Mouse (Mus musculus) adrenal gland, adult 2 months (tissue): ENCODE results near the gene Dhx16. TPM values are rescaled to one million over a fixed set of nuclear protein-coding genes. Genes with fewer than 3 reads are reported as not detected.

ENCODE experiments used
- DNase-seq: peaks from one replicate; pipeline ENCODE4 v3.0.0; 2021
- polyA plus RNA-seq: library from polyadenylated mRNA; depleted of rRNA; stranded (reverse); fragments of >200 nt; gene quantifications from 2 replicates; pipeline ENCODE4 v1.2.3, GENCODE M21; 2012
- total RNA-seq, 2 experiments: library from RNA; stranded (reverse); gene quantifications; 2 replicates each; pipeline ENCODE4 v1.2.3; 2021

Gene Dhx16
- total and polyA plus RNA-seq, 3 experiments: 40.5 to 46.2 (median 46.1) TPM

DNA sequence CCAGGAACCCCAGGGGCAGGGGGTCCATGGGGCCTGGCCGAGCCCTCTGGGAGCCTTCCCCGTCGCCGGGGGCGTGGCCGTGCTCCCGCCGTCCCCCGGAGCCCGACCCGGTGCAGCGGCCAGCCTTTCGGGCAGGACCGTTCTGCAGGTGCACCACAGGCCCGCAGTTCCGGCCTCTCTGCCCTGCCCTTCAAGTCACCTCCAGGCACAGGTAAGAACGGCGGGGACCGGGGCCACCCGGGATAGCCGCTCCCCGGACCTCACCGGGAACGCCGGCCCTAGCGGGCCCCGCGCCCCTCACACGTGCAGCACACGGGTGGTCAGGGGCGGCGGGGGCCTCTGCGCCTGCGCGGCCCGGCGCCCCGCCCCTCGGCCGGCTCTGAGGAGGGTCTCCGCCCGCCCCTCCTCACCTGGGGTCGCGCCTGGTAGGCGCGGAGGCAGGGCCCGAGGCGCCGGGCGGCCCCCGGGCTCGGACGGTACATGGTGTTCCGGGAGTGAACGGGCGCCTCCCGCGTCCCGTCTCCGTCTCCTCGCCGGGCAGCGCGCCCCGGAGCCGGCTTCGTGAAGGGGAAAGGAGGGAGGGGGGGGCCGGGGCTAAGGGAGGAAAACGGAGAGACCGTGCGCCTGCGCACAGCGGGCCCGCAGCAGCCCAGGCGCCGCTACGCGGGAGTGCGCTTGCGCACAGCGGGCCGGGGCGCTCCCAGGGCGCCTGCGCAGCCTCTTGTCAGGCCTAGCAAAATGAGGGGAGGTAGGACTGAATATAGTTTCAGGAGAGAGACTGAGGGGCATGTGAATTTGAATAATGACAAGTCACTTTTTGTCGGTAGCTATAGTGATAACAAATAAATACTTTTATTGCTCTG is 17.4 kb downstream of the Dhx16 start, which contains the start of gene 2310061I04Rik:
Gene 2310061I04Rik (minus strand): TSS at position 651 of the 863 bp plus-strand sequence.
- peak; percentile 96 for DNase-seq

DNA sequence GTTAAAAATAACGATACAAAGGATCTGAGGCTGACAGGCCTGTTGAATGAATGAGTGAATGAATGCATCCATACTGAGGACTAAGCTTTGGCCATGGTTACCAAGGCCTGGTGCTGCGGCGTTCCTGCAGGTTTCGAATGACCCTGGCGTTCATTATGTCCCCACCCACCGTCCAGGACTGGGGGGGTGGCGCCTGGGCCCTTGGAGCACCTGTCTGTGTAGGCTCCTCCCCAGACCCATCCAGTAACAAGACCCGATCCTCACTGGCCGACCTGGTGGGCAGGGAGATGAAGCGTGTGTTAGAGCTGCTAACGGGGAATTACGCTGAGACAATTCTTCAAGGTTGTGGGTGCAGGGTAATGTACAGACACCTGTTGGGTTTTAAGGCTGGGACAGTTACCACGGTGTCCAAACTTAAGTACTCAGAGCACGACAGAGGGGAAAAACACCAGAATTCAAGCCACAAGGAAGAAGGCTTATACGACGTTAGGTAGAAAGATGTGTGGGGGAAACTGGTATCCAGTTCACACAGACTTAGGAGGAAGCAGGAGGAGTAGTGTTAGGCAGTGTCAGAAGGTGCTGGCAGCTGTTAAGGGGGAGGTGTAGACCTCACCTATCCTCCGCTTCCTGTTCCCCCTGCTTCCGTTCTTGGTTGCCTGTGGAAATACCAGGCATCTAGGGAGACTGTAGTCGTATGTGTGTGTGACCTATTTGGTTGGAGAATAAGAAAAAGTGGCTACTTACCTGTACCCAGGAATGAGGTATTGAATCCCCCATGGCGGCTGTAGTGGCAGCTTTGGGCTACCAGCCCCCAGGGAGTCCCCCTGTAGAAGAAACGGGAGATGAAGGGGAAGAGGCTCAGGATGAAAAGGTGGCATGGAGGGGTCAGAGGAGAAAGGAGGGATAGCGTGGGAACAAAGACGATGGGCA is 18.3 kb downstream of the Dhx16 start:
- DNase-seq: no peak

DNA sequence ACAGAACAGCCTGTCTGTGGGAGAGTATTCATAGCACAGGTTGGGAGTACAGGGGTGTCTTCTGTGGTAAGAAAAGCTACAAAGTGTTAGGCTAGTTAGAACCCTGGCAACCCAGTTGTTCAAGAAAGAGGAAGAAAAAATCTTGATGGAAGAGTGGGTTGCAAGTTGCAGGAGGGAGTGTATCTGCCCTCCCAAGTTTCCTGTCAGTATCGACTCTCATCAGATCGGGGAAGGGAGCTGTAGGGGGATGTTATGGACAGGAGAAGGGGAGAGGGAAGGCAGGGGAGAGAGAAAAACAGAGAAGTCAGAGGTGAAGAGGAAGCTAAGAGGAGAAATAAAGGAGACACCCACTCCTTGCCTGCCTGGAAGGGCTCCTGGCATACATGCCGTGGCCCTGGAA is 21.0 kb downstream of the Dhx16 start:
- no peak for DNase-seq

DNA sequence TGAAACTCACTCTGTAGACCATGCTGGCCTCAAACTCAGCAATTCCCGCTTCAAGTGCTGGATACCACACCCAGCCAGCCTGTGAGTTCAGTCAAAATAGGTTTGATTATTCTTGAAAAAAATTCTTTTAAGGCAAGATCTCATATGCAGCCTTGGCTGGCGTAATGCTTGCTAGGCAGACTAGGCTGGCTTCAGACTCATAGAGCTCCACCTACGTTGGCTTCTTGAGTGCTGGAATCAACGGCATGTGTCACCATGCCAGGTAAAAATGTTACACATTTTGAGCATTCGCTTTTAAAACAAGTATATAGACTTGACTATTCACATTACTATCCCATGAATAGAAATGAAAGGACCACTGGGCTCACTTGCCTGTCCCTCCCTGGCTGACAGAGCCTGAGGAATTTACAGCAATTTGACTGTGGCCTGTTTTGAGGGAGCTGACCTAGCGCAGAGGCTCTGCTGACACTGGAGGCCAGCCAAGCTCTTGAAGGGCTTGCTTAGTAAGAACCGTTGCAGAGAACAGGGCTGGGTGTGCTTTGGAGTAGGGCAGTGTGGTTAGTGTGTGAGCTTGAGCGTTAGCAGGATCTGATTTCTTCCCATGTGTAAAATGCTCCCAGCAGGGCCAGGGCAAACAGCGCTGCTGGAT is 23.8 kb downstream of the Dhx16 start:
- DNase-seq: peak; percentile 43

DNA sequence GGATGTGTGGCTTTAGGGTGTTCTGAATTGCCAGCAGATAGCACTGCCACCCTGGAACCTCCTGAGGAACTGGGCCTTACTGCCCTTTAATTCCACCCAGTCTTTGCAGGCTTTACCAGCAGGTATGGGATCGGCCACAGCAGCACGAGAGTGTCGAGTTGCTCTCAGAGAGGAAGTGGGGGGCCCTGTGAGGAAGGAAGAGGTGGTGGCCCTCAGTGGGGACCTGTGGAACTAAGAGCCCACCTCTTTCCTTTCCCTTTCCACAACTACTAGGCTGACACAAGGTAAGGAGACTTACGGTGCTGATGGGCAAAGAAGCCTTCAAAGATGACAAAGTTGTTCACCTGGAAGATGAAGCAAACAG is 24.4 kb downstream of the Dhx16 start:
- DNase-seq: no peak

DNA sequence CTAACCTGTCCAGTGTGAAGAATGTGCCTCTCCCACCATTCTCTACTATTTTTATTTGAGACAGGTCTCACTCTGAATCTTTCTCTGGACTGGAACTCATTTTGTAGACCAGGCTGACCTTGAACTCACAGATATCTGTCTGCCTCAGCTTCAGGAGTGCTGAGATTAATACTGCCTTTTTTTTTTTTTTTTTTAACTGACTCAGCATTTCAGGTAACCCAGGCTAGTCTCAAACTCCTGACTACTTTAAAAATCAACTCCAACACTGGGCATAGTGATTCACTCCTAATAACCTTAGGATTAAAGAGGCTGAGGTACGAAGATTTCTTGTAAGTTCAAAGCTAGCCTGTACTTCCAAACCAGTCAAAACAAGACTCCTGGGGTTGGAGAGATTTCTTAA is 26.0 kb downstream of the Dhx16 start:
- no peak for DNase-seq

DNA sequence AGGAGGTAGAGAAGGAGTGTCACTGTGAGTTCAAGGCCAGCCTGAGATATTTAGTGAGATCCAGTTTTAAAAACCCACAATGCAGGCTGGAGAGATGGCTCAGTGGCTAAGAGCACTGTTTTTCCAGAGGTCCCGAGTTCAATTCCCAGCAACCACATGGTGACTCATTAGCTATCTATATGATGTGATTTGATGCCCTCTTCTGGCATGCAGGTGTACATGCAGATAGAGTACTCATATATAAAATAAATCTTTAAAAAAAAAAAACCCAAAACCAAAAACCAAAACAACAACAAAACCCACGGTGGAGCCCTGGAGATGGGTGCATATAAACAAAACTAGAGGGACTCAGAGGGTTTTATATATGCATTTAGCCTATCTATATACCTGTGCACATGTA is 28.0 kb downstream of the Dhx16 start:
- DNase-seq: no peak

DNA sequence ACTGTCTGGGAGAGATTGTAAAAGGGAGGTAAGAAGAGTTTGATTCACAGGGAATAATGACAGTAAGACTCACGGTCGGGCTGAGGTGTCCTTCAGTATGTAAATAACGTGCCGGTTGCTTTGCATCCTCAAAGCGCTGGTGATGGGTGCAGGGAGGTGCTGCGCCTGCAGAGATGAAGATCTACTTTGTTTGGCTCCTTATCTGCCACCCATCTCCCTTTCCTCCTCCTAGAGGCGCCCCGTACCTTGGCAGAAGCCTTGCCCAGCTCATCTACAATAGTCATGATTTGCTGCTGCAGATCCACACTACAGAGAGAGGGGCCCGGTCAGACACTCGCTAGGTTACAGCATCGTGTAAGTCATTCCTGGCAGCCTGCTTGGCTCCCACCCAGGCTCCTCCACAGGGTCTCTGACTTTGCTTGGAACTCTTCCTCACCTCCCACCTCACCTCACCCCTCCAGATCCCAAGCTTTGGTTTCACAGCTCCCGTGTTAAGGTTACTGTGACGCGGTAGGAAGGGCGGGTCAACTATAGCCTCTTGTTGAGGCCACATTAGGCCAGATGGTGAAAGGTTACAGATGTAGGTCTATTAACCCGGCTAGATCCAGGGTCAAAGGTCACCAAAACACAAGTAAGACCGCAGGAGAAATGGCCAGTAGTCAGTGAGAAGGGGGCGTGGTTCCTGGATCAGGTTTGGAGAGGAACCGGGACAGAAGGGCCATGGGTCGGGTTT is 29.7 kb downstream of the Dhx16 start:
- no peak for DNase-seq

DNA sequence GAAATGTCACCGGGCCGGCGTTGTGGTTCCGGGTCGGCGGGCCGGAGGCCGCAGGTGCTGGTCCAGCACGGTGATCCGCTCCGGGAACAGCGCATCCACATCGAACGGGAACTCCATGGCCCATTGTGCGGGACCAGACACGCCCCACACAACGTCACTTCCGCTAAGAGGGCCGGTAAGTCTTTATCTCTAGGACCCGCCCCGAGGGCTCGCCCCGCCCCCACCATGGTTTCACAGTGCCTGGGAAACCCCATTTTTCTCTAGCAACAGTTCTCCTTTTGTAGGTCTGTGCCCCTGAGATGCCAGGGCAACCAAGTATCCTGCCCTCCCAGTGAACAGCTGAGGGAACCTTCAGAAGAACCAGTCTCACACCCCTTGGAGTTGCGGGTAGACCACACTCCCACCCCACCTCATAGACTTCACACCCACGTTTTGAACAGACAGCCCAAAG is 30.3 kb downstream of the Dhx16 start, which contains the start of gene Atat1:
Gene Atat1 (minus strand): TSS at position 157 of the 451 bp plus-strand sequence.
- peak; percentile 95 for DNase-seq

DNA sequence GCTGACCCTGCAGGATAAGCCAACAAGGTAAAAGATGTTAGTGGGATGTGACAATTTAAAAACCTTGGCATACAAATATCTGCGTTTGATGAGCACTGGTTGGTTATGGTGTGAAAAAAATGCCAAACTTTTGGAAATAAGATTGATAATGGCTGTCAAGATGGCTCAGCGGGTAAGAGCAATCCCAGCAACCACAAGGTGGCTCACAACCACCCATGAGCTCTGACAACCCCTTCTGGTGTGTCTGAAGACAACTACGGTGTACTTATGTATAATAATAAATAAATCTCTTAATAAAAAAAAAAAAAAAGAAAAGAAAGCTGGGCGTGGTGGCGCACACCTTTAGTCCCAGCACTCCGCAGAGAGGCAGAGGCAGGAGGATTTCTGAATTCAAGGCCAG is 35.4 kb downstream of the Dhx16 start:
- DNase-seq: no peak

DNA sequence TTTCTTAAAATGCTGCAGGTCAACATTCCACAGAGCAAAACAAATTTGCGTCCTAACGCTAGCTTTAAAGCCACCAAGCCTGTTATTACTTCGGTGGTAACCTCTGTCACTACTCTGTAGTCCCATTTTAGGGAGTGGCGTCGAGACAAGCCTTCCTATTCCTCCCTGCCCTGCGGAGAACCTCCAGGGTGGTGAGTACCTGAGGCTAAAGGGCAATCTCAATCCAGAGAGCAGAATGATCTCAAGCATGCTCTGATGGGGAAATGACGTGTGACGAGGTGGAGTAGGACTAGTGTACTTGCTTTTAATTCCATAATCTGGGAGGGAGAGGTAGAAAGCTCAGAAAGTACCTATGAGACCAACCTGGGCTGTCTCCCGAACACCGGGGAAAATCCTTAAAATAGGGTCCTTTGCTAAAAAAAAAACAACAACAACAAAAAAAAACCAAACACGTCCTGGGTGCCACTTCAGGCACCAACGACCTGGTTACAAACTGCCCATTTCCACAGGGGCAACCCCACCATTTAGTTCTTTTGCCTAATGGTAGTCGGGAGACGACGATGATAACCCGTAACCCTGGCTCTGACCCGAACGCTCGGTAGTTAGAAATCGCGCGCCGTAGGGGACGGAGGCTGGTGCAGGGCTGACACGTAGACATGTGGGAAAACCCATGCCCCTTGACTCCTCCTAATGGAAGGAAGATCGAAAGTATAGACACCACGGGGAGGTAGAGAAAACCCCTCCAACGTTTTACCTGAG is 36.1 kb downstream of the Dhx16 start:
- peak; percentile 68 for DNase-seq

DNA sequence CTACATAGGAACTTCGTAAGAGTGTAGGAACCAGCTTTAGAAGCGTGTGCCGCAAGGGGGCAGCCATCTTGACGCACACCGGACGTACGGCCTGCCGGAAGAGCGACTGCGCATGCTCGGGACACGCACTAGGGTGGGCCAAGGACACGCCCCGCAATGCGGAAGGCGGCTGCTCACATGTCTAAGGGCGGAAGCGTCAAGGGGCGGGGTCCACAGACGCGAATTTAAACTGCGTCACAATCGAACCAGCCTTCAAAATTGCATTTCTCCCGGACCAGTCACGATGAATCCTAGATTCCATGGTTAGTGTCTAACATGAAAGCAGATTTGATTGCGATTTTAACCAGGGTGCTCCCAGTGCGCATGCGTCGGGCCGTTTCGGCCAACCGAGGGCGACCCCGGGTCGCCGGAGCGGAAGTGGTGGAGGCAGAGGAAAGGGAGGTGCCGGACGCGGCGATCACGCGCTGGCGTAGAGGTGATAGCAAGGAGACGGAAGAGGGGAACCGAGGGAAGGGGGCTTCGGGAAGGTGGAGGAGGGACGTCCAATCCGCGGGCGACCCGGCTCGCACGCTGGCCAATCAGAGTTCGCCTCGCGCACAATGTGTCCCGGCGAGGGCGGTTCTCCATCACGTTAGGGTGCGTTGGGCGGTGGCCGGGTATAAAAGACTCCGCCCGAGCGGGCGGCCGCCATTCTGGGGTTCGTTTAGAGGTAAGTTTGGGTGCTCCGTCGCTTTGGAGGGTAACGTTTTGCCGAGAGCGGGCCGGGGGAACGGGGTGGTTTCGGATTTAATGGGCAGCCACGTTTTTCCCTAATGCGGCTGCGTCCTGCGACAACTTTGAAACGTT is 36.9 kb downstream of the Dhx16 start, which contains the start of the genes Mrps18b and Ppp1r10:
Gene Mrps18b (minus strand): TSS at position 93 of the 846 bp plus-strand sequence.
Gene Ppp1r10 (plus strand): TSS at position 138 of the 846 bp plus-strand sequence.
- DNase-seq: peak; percentile 99

DNA sequence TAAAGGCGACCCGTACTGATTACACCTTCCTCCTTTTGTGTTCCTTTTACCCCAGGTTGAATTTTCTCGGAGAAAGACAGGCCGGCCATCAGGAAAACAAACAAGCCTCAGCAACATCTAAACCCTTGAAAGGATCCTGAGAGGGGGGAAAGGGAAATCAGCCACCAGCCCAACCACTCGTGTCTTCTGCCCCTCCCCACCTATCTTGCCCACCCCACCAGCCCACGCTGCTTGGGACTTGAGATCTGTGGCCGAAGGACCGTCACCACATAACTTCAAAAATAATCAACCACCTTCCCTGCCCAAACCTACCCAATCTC is 37.5 kb downstream of the Dhx16 start:
- DNase-seq: no peak

DNA sequence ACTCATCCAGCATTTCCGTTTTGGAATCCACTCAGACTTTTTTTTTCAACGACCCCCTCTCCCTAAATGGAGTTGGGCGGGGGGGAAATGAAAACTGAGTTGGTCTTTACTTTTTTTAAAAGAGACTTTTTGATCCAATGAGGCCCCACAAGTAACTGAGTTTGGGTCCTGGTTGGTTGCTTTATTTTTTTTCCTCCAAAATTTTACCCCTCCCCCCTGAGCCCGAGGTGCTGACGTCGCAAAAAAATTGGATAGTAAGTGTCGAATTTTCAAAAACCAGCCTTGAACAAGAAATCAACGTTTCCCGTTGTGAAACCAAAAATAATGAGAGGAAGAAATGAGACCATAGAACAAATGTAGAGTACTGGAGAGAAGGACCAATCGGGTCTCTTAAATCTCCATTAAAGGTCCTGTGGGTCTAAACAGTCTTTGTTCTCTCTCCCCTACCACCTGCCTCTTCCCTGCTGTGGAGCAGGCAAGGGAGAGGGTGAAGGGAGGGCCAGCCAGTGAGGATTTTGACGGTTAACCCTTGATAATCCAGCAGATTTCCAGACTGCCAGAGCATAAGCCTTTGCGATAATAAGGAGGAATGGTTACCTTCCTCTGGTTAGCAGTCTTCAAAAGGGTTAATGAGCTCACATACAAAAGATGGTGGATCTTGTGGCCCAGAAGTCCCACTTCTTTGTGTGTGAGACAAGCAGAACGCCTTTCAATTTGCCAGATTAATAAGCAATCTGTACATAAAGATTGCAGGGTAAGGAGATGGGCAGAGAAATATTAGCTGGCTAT is 38.0 kb downstream of the Dhx16 start:
- DNase-seq: peak; percentile 48

DNA sequence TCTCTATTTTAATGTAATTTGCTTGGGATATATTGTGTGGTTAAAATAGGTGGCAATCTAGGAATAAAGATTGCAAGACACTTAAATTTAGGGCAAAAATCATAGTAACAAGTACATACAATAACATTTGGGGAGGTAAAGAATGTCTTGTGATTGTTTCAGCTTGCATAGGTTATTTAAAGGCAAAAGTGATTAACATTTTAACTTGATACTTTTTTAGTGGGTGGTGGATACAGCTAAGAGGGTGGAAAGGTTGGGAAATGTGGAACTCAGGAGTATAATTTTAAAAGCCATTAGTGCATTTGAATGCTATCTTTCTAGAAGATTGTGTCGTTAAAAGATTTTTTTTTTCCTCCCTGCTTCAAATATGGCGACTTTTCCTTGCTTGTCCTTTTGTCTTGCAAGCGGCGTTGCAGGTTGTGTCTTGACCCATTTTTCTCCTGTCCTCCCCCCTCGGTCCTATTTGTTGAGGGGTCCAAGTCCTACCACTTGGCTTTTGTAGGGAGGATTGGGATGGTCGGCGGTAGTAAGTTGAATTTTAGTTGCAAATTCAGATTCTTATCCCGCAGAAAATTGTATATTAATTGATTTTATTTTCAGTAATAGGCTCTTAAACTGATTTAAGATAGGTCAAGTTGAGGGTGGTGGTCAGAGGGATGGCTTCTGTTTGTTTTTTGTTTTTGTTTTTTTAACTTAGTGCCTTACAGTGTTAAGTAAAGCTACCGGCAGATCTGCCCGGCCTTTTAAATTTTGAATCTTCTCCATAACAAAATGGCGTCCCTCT is 38.8 kb downstream of the Dhx16 start:
- DNase-seq: peak; percentile 60

DNA sequence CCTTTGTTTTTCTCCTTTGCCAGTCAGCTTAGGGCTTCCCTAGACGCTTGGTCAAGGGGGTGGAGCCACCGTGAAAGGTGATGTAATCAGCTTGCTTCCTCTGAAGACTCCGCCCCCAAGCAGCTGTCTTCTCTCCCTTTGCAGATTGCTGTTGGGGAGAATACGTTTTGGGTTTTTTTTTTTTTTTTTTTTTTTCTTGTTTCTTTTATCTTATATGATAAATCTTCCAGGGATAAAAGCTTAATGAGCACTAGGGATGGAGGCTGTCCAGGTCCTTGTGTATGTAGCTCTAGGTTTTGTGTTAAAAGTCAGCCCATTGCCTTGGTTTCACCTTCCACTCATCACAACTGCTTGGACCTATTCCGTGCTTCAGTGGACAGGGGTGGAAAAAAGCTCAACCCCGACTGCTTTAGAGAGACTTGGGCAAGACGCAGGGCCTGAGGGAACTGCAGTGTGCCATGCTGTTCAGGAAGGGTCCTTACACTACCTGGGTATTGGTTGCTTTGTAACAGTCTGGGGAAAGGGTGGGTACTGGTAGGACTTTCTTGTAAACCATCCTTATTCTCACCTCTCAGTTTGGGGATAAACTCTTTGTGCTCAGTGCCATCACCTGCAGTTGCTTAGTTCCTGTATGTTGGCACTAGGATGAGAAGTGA is 39.6 kb downstream of the Dhx16 start:
- DNase-seq: peak; percentile 96

DNA sequence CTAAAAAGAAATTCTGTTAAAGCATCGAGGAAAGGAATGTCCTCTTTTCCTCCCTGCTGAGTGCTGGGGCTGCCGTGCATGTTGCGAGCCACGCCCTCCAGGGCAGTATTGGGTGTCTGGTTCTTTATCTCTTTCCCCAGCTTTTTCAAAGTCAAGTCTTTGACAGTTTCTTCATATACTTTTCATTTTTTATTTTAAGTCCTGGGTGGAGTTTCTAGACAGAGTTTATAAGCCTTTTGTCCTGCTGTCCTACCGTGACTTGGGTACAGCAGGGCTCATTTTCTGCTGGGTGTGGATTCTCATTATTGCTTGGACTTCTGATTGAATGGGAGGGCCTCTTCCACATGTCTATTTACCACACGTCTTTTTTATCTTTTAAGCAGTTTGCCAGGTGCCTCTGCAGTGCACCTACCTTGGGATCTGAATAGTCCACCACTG is 40.3 kb downstream of the Dhx16 start:
- no peak for DNase-seq
